Mouse (Mus musculus) cortical plate, adult 2 months (tissue): ENCODE measurements at regions not wholly inside any gene's neighbourhood (a gene's known extent, or its start where the extent isn't known, plus 50 kb on each side); places are given as distances from the start of the nearest gene placed in this dataset.

Source experiments
- CTCF ChIP-seq: fragments of 200-500 bp; IDR thresholded peaks from 2 replicates; pipeline ENCODE4 v1.5.1; 2011; ENCODE audit warnings: mild to moderate bottlenecking, control low read depth, low read length; ENCODE audit not compliant: insufficient read depth; ENCODE audit errors: extremely low read depth
- POLR2A ChIP-seq: fragments of 200-500 bp; IDR thresholded peaks from 2 replicates; pipeline ENCODE4 v1.6.1; 2011; ENCODE audit warnings: mild to moderate bottlenecking, low read length, control low read depth; ENCODE audit not compliant: insufficient read depth; ENCODE audit errors: extremely low read depth

DNA sequence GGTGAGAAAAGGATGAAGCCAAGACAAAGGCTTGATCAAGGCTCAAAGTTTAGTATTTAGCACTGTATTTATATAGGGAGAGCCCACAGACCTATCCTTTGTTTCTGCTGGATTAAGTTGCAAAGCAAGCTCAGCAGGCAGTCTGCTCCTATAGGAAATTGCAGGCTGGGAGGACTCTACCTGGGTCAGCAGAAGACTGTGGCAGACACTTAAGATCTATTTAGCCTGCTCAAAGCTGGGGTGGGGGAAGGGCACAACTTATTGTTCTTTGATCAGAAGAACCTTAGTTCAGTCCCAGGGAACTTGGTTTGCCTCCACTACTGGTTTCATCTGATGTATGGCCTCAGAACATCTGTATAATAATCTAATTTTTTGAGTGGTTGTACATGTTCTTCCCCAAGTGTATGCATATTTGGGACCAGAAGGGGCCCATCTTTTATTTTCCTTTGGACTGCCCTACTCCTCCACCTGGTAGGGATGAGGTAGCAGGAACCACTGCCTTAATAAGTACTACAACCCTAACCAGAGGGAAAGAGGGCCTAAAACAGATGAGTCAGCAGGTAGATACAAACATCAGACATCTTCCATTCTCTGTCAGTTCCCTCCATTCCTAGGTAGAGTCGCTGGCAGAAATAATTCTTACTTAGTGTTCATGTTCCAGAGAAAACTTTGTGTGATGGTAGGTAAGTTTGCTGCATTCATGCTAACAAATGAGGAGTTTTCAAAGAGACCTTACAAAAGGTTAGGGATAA, 159.1 kb downstream of the Akr1d1 start:
- no peak for TF ChIP-seq CTCF
- TF ChIP-seq POLR2A, result no peak
